Mouse (Mus musculus) embryo, embryonic 9.5 days (tissue): Measurements from ENCODE around the gene Znrd1.
"Not testable (repeated sequence)": the region's sequence is repeated elsewhere in the genome, so short reads cannot be mapped to it uniquely, and the experiment has no call there.

Experiments used
- DNase-seq: peaks from one replicate; pipeline ENCODE4 v3.0.0-alpha.2; 2017; ENCODE audit errors: extremely low spot score

The Znrd1 gene

GRCm38 (mm10) chr17:36957999-36958743 is at the start of gene Znrd1, which contains the start of gene Znrd1as:
Gene Znrd1 (minus strand): TSS chr17:36958559.
Gene Znrd1as (plus strand): TSS chr17:36958592.
- DNase-seq: peak; percentile 98

GRCm38 (mm10) chr17:37003366-37003765 is 45.0 kb upstream of the Znrd1 start:
- DNase-seq: no peak

- DNase-seq: peak; percentile 80
Measured at GRCm38 (mm10) chr17:37002364-37003330, 44.3 kb upstream of the Znrd1 start.

- DNase-seq: no peak
Measured at GRCm38 (mm10) chr17:37000863-37001262, 42.5 kb upstream of the Znrd1 start, which contains the start of gene Zfp57. Gene Zfp57 (plus strand): TSS chr17:37001163.

- no peak for DNase-seq
Measured at GRCm38 (mm10) chr17:36998477-36998876, 40.1 kb upstream of the Znrd1 start.

- DNase-seq: peak; percentile 79
Measured at GRCm38 (mm10) chr17:36997033-36997735, 38.8 kb upstream of the Znrd1 start.

- no peak for DNase-seq
Measured at GRCm38 (mm10) chr17:36995448-36995847, 37.1 kb upstream of the Znrd1 start.

GRCm38 (mm10) chr17:36994528-36994927 is 36.2 kb upstream of the Znrd1 start:
- DNase-seq: no peak

- DNase-seq: no peak
Measured at GRCm38 (mm10) chr17:36993770-36994325, 35.5 kb upstream of the Znrd1 start.

GRCm38 (mm10) chr17:36992336-36993104 is 34.2 kb upstream of the Znrd1 start:
- no peak for DNase-seq

- DNase-seq: not testable (repeated sequence)
Measured at GRCm38 (mm10) chr17:36990630-36991029, 32.3 kb upstream of the Znrd1 start.

GRCm38 (mm10) chr17:36989437-36989836 is 31.1 kb upstream of the Znrd1 start, which contains the start of gene H2-M5:
Gene H2-M5 (minus strand): TSS chr17:36989537.
- no peak for DNase-seq

GRCm38 (mm10) chr17:36988475-36988874 is 30.1 kb upstream of the Znrd1 start:
- no peak for DNase-seq

- peak; percentile 8 for DNase-seq
Measured at GRCm38 (mm10) chr17:36982253-36983155, 24.1 kb upstream of the Znrd1 start.

- DNase-seq: peak; percentile 40
Measured at GRCm38 (mm10) chr17:36981845-36982244, 23.5 kb upstream of the Znrd1 start.

- peak; percentile 27 for DNase-seq
Measured at GRCm38 (mm10) chr17:36981221-36981813, 23.0 kb upstream of the Znrd1 start, which contains the start of gene 2410137M14Rik. Gene 2410137M14Rik (minus strand): TSS chr17:36981237.

GRCm38 (mm10) chr17:36973271-36973787 is 15.0 kb upstream of the Znrd1 start:
- no peak for DNase-seq

GRCm38 (mm10) chr17:36972791-36973190 is 14.4 kb upstream of the Znrd1 start:
- no peak for DNase-seq
